Mouse (Mus musculus) ovary, postnatal 14 days (tissue): ENCODE results near the gene Slc16a13.

Experiments used
- DNase-seq: peaks from one replicate; pipeline ENCODE4 v3.0.0; 2022; ENCODE audit warnings: low spot score

The Slc16a13 gene

DNA sequence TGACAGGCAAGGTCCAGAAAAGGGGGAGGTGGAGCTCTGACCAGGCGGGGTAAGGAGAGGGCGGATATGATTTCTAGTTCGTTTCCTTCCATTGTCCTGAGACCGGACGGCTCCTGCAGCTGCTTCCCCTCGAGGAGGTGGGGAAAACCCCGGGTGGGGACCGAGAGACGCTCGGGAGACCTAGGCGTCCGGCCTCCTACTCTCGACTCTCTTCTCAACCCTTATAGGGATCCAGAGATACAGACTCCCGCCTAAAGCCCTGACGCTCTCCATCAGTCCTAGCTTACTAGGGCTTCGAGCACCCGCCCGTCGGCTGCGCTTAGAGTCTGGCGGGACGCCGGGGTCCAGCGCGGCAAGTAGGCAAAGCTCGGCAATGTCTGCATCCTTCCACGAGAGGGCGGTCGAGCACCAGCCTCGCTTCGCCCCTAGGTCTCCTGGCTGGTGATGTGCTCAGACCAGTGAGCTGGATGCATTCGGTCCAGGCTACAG is 9.4 kb upstream of the Slc16a13 start:
- DNase-seq, result peak; percentile 86

DNA sequence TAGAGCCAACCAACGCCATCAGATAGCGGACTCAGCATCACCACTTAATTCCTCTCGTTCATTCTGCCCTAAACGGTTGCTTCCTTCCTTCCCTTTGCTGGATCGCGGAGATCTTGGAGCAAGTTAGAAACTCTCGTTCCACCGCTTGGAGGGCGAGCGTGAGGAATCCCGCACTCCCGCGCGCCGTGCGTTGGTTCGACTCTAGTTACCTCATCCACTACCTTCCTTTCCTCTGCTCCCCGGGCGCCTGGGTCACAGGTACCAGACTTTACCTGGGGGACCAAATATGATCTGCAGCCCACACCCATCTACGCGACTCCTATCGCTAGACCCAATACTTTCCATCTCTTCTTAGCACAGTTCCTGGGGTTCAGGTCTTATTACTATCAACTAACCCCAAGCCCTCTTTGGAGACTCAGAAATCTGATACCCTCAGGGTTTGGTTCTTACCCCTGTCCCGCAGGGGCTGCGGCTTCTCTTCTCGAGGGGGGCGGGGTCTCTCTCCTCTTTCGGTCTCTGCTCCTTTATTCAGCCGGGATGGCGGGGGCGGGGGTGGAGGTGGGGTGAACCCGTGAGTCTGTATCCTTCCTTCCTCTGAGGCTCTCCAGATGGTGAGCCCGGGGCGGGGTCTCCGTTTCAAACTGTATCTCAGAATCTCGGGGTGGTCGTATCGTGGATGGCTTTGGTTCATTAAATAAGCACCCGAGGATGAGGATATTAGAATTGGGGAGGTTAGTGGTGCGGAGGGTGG is 8.6 kb upstream of the Slc16a13 start, which contains the start of gene Bcl6b:
Gene Bcl6b, minus strand, starts transcription at position 539 of the 751 bp plus-strand sequence.
- no peak for DNase-seq

DNA sequence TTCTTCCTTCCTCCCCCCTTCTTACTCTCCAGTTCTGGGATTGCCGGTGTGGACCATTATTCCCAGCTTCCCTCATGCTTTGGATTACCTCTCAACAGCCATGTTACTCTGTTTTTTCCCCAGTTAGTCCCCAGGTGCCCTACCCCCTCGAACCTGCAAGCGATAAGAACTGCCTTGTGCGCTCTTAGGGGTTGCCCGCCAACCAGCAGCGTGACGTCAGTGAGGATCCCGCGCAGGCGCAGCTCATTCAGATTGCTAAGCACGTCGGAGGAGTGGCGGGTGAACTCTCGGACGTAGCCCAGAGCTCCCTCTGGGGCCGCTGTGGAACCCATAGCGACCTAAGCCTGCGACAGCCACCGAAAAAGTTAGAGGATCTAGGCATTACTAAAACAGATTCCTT is 8.0 kb upstream of the Slc16a13 start:
- DNase-seq, result no peak

DNA sequence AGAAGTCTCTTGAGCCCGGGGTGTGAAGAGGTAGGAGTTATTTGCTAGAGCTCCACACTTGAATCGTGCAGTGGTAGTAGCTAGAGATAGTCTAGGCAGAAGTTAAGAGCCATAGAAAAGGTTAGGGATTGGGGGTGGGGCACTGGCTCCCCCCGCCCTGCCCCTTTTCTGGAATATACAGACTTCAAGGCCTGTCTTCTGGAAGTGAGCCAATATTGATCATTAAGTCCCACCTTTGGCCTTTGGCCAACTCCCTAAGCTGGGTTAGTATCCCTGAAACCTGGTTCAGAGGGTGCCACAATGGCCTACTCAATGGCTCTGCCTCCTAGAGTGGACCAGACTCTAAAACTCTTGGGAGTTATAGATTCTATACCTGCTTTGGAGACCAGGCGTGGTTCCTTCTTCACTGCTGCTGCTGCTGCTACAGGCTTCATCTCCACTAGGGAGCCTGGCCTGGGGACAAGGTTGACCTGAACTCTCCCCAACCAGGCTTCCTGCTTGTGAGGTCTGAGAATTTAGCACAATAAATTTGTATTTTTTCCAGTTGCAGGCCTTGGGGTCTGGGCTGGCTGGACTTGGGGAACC is 6.9 kb upstream of the Slc16a13 start:
- DNase-seq, result no peak

DNA sequence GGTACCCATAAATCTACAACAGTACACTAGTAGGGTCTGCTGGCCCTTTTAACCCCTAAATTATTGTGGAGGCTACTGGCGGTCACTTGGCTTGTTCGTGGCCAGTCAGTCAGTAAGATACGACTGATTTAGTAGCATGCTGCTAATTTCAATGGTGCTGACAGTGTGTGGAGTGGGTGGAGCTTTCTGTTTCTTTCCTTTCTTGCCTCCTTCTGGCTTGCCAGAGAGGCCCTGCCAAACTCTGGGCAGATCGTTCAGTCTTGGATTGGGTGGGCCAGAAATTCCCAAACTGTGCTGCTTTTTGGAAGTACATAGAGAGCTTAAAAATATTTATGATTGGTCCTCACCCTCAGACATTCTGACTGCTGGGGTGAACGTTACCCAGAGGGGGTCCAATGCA is 6.3 kb upstream of the Slc16a13 start:
- no peak for DNase-seq

DNA sequence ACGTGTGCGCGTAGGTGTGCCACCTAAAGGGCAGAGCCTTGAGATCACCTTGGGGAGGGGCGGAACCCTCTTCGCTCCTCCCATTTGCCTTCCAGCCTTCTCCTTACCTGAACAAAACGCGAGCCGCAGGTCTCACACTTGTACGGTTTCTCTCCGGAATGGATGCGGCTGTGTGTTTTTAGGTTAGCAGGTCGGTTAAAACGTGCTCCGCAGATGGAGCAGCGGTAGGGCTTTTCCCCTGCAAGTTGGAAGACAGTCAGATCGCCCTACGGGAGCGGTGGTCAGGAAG is 5.7 kb upstream of the Slc16a13 start:
- no peak for DNase-seq

DNA sequence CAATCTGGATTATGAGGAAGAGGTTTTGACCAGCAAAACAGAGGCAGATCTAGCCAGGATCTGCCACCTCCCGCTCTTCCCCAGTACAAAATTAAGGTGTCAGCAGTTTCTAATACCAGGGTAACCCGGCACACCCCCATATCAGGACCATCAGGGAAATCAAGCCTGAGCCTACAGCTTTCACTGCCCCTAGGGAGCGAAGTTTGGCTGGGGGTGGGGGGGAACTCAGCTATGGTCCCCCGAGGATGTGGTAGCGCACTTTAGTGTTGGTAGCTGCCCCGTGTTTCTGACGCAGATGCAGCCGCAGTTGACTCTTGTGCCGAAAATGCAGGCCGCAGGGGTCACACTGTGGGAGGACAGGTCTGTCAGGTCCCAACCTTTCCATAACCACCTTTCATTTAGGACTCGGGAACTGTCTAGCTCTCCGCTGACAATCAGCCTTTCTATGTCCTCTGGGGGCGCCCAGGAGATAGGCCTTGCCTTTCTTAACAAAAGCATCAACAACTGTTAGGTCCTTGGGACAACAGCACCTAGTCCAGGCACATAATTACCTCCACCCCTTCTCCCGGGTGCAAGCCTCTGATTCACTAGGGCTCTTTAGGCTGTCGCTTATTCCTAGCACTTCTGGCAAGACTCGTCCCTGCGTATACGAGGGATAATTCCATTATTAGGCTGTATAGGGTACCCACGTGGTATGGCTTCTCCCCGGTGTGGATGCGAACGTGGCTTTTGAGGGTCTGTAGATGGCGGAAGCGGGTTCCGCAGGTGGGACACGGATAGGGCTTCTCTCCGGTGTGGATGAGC is 5.1 kb upstream of the Slc16a13 start:
- DNase-seq, result no peak

DNA sequence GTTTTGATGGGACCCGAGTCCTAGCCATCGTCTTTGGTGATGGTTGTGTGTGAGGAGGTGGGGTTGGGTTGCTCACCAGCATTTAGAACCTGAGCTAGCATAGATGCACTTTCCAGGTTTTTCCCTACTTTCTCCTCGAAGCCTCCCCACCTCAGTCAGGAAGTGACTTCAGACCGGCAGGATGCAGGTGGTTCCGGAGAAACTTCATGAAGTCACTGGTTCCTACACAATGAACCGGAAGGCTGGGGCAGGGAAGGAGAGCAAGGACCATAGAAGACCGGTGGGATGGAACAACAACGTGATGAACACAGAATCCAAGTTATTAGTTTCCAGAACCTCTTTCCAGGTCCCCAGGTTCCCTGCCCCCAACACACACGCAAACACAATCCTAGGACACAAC is 2.9 kb upstream of the Slc16a13 start:
- no peak for DNase-seq

DNA sequence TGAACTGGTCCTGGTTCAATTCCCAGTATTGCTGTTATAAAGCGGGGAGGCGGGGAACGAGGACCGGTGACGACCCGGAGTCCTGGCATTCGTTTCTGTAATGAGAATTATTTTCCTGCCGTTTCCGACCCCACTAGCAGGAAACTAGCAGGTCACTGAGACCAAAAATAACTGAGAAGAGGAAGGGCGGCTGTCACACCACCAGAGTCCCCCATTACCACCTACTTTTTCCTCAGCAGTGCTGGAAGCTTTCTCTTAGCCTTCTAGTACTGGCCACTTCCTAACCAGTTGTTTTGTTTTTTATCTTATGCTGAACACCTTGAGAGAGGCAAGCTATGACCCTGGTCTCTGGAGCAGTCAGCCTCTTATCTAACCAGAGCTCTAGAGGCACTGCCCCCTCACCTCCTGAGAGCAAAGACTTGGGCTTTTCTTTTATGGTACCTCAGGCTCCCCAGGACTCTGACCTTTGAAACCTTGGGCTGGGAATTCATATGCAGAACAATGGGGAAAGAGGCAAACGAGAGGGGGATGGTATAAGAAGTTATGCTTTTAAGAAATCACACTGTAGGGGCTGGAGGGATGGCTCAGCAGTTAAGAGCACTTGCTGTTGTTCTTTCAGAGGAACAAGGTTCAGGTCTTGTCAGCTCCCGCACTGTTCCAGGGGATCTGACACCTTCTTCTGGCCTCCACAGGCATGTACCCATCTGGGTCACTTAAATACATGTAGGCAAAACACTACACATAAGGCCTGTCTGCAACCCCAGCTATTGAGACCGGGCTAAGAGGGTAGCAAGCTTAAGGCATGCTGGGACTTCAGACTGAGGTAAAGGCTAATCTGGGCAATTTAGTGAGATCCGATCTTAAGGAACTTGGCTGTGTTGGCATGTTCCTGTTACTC is 988 bp upstream of the Slc16a13 start:
- DNase-seq, result no peak

DNA sequence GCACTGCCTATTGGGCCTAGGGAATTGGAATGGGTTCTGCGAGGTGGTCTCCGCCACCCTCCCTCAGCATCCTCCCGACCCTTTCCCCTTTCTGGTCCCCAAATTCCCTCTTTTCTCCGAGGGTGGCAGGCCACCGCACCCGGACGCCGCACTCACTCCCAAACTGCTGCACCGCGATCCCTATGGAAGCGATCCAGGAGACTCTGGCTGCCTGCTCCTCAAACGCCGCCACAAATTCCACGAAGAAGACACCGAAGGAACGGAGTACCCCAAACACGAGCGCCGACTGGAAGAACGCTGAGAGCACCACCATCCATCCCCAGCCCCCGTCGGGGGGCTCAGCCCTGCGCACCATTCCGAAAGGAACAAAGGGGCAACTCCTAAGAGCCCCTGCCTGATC is 541 bp downstream of the Slc16a13 start:
- DNase-seq, result no peak

DNA sequence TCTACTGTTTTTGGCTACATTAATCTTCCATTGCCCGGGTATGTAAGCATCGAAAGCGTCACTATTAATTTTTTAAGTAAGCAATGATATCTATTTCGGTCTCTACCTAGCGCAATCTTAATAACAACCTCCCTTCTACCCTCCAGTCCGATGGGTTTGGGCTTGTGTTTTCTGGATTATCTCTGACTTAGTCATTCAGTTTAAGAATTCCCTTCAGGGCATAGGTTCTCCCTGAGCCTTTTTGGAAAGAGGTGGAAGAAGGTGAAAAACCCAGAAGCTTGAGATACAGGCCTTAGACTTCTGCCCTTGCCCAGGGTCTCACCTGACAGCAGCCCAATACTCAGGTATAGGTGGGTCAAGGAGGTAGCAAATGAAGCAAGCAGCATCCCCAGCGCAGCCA is 991 bp downstream of the Slc16a13 start:
- no peak for DNase-seq

DNA sequence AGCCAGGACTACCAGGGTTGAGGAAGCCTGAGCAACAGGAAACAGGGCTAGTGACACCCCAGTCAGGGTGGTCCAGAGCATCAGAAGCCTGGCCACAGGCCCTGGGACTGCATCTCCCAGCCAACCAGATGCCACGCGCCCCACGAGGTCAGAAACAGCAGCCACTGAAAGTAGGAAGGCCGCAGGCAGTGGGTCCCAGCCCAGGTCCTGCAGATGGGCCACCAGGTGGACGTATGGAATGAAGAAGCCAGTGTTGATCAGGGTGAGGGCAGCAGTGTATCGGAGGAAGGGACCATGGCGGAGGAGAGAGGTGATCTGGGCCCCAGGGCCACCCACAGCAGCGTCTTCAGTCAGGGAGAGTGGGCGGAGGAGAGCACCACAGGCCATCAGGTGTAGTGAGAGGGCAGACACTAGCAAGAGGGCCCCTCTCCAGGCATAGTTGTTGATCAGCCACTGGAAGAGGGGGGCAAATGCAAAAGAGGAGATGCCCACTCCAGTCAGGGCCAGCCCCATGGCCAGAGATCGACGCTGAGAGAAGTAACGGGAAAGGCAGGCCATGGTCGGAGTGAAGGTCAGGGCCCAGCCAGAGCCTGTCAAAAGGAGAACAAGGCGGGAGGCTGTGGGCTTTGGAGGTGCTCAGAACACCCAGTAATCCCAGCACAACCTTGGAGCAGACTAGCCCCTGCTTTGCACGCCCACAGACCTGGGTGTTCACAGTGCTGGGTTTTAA is 2.0 kb downstream of the Slc16a13 start:
- DNase-seq, result no peak

DNA sequence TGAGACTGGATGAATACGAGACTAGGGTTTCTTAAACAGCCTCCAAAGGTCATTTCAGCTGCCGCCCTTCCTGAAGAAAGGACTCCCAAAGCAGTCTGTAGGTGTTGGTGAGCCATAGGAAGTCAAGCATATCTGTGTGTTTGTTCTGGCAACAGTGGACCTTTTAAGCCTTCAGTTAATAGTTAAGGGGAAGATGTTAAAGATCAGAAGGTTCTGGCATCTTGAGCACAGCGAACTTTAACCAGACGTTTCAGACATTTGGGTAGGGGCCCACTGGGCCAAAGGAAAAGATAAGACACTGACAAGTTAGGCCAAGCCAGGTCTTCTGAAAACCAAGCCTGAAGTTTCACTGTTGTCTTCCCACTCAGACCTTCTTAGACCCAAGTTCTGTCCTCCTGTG is 2.8 kb downstream of the Slc16a13 start:
- DNase-seq, result no peak

DNA sequence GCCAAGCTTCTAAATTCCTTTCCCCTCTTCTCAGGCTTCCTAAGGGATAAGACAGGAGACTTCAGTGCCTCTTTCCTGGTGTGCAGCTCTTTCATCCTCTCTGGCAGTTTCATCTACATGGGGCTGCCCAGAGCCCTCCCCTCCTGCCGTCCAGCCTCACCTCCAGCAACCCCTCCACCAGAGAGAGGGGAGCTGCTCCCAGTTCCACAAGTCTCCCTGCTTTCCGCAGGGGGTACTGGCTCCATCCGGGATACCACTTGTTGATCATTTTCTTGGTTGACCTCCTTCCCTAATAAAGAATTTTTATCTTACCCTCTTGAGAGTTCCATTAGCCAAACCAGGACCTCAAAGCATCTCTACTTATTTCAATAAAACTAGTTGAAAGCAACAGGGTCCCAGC is 4.8 kb downstream of the Slc16a13 start:
- no peak for DNase-seq

DNA sequence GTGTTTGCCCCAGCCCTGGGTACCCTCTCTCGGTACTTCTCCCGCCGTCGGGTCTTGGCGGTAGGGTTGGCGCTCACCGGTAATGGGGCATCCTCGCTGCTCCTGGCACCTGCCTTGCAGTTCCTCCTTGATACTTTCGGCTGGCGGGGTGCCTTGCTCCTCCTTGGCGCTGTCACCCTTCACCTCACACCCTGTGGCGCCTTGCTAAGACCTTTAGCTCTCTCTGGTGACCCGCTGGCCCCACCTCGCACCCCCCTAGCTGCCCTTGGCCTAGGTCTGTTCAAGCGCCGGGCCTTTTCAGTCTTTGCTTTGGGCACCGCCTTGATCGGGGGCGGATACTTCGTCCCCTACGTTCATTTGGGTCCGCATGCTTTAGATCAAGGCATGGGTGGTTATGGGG is 5.6 kb downstream of the Slc16a13 start:
- no peak for DNase-seq

DNA sequence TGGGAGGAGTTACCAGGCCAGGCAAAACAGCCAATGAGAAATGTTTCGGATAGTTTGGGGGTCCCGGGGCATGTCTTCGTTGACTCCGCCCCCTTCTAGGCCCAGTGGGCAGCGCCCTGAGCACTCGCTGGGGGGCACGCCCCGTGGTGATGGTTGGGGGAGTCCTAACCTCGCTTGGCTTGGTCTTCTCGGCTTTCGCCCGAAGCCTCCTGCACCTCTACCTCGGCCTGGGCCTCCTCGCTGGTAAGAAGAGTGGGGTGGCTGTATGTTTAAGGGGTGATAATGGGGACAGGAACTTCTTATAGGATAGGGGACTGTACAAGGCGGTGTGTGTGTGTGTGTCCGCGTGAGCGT is 6.0 kb downstream of the Slc16a13 start:
- no peak for DNase-seq

DNA sequence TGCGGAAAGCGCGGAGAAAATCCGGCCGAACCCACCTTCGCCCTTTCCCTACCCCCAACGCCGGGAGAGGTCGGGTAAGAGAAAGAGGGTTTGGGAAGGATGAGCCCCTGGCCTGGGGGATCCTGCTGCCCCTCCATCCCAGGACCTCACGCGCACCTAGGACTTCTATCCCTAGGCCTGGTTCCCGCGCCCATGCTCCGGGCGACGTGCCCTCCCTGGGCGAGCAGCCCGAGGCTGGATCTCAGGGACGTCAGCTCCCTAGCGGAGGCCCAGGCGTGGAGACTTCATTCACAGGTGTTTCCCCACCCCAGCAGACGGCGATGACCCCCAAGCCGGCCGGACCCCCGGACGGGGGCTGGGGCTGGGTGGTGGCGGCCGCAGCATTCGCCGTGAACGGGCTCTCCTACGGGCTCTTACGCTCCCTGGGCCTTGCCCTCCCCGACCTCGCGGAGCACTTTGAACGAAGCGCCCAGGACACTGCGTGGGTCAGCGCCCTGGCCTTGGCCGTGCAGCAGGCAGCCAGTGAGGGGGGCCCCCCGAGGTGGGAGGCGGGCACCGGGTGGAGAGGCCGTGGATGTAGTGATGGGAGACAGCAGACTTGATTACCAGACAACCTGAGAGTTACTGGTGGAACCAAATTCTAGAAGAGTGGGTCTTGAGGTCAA is 6.5 kb downstream of the Slc16a13 start:
- no peak for DNase-seq

DNA sequence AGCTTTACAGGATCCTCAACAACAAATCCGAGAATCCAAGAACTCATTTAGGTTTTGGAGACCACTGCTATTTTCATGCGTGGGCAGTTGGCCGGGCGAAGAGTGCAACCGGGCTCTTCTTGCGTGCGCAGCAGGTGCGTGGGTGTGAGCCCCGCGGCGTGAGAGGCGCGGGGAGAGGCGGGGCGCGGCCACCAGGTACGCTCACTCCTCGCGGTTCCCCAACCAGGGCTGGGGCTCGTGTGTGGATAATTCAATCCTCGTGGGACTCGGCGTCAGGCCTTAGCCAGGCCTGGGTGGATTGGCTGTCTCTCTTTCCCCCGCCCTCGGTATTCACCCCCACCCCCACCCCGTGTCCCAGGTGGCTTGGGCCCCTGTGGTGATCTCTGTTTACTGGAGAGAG is 7.1 kb downstream of the Slc16a13 start:
- no peak for DNase-seq

DNA sequence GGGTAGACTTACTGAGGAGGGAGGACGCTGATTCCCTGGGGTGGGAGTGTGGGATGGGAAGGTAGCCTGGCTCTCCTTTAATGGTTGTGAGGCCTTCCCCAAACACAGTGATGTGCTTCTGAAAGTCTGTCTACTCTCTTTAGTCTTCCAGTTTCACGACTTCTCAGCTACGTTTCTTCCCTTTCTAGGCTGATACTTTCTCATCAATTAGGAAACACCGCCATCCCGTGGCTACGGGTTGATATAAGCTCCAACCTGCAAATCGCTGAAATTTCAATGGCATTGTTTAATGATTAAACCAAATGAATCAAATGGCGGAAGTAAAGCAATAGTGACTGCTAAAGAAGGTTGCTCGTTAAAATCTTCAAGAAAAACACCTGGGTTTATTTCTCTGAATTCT is 8.0 kb downstream of the Slc16a13 start:
- DNase-seq, result no peak

DNA sequence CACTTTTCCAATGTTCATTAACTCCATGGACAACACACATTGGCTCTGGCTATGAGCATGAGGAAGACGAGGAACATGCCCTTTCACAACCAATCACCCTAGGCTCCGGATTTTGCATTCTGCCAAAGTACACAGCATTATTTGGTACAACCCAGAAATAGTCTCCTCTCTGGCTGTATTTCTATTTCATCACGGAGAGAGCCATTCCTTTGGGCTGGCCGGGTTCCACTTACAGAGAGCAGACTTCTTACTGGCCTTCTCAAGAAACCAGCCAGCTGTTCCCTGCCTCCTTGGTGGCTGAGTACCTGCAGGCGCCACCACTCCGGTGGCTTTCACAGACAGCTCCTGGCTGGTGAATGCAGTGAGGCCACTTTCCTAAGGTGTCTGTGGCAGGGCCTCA is 8.4 kb downstream of the Slc16a13 start, which contains the start of gene Slc16a11:
Gene Slc16a11, plus strand, starts transcription at position 330 of the 400 bp plus-strand sequence.
- DNase-seq, result no peak

DNA sequence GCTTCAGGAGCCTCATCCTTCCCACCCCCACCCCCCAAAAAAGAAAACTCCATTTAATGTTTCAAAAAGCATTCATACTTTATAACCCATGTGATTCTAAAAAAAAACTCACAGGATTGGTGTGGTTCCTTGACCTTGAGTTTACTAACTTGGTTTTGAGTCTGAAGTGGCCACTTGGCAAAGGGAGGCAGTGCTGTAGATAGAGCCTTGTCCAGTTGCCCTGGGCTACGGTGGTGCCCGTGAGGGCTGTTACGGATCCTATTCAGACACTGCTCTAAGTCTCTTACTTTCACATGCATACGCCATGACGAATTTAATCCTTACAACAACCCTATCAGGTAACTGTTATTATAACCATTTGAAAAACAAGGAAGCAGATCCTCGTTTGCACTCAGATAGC is 8.9 kb downstream of the Slc16a13 start:
- no peak for DNase-seq
